In genomic region chr3:95457758-95458157, GRCm38 (mm10) we compare ENCODE assay signal across 26 mouse cellular contexts. TPM values are rescaled to one million over a fixed set of nuclear protein-coding genes. Genes with fewer than 3 reads are reported as not detected.
A peak's percentile ranks its signal among the peaks of the same experiment; 100 is the strongest.
DNase-seq lines count a peak whose midpoint lies in the region; ATAC-seq lines count a peak whose summit lies in the region.
"Had no signal": no experiment of that assay in that cellular context is flagged by ENCODE, and none has a peak within 500 bp of the region (broad histone marks: within the 10 kb centered on the region; RNA-seq: fewer than 3 reads in every experiment).

No protein-coding gene starts in this region.

- ATAC-seq in liver, embryonic 15.5 days (ENCODE audit: insufficient read depth), result no peak
- ATAC-seq in liver, embryonic 11.5 days (replicated peaks; ENCODE audit: low FRiP score), result no peak
- ATAC-seq in megakaryocyte progenitor cell, adult 5-6 weeks (replicated peaks; ENCODE audit: poor library complexity), result peak; percentile 39
- ATAC-seq in cerebellum, adult (ENCODE audit: insufficient number of reproducible peaks, low FRiP score, low TSS enrichment), result no peak
- ATAC-seq: activated CD4-positive, CD25-positive, alpha-beta regulatory T cell, adult 4 months; hindbrain, embryonic 16.5 days; midbrain, embryonic 16.5 days; Patski had no signal

- H3K27ac ChIP-seq in liver, embryonic 15.5 days (replicated peaks), result peak overlapping the region; percentile 14; the same call in 1 of the 2 replicates
- no peak overlapping the region for H3K27ac ChIP-seq in liver, embryonic 11.5 days (ENCODE audit: low read depth, low read length)
- peak overlapping the region; percentile 86 for H3K27ac ChIP-seq in brown adipose tissue, adult 24 weeks (replicated peaks; ENCODE audit: low read depth, low read length)
- H3K27ac ChIP-seq: forebrain, embryonic 12.5 days; limb, embryonic 13.5 days had no signal

- DNase-seq in heart, adult 8-10 months (ENCODE audit: low spot score), result peak; percentile 43
- no peak for DNase-seq in heart, postnatal 14 days
- DNase-seq in liver, embryonic 11.5 days (ENCODE audit: low spot score), result no peak
- DNase-seq in gastrocnemius, postnatal 4 days (ENCODE audit: low spot score in 2 of 2), result no peak
- DNase-seq: adrenal gland, postnatal 25 days; cerebellum, postnatal 14 days; gastrocnemius, postnatal 25 days; heart, postnatal 4 days; kidney, adult 11 months; right cerebral cortex, adult 18-20 months; spleen, adult 18-20 months; thymus, adult 18-20 months had no signal

- H3K4me1 ChIP-seq in liver, embryonic 15.5 days (replicated peaks), result peaks cover 17% of the 10 kb centered on the region
- peaks cover 4% of the 10 kb centered on the region; the same call in 1 of the 2 replicates for H3K4me1 ChIP-seq in liver, embryonic 11.5 days (replicated peaks; ENCODE audit: control insufficient read depth, insufficient read depth, low read length)
- H3K4me1 ChIP-seq in brown adipose tissue, adult 24 weeks (ENCODE audit: control insufficient read depth, insufficient read depth, insufficient read length, low read length), result peaks cover 16% of the 10 kb centered on the region
- H3K4me1 ChIP-seq: forebrain, embryonic 12.5 days; limb, embryonic 13.5 days had no signal

- no peaks in the 10 kb centered on the region for H3K27me3 ChIP-seq in liver, embryonic 15.5 days
- no peaks in the 10 kb centered on the region for H3K27me3 ChIP-seq in liver, embryonic 11.5 days (replicated peaks; ENCODE audit: control insufficient read depth, insufficient read depth, low read length)
- H3K27me3 ChIP-seq: forebrain, embryonic 12.5 days; limb, embryonic 13.5 days; megakaryocyte, embryonic 14.5 days; Patski had no signal

- no peak overlapping the region for H3K9ac ChIP-seq in liver, embryonic 15.5 days
- H3K9ac ChIP-seq in liver, embryonic 11.5 days (ENCODE audit: low read depth, low read length), result no peak overlapping the region
- H3K9ac ChIP-seq: forebrain, embryonic 12.5 days; limb, embryonic 13.5 days had no signal

- WGBS in liver, embryonic 15.5 days (ENCODE audit: insufficient replicate concordance), result 53% methylated on average over 3 of the region's 3 CpGs
- WGBS in liver, embryonic 11.5 days, result 51% methylated on average over 3 of the region's 3 CpGs

- peaks cover 49% of the 10 kb centered on the region for H3K36me3 ChIP-seq in liver, embryonic 15.5 days (replicated peaks)
- peaks cover 6% of the 10 kb centered on the region for H3K36me3 ChIP-seq in liver, embryonic 11.5 days (ENCODE audit: control insufficient read depth, insufficient read depth, low read length)

- no peaks in the 10 kb centered on the region for H3K9me3 ChIP-seq in liver, embryonic 15.5 days (replicated peaks)
- no peaks in the 10 kb centered on the region for H3K9me3 ChIP-seq in liver, embryonic 11.5 days (ENCODE audit: control insufficient read depth, low read length)
- H3K9me3 ChIP-seq: forebrain, embryonic 12.5 days; limb, embryonic 13.5 days; megakaryocyte, embryonic 14.5 days had no signal

- no peak overlapping the region for H3K4me2 ChIP-seq in liver, embryonic 15.5 days
- H3K4me2 ChIP-seq in liver, embryonic 11.5 days, result no peak overlapping the region
- H3K4me2 ChIP-seq: forebrain, embryonic 12.5 days; limb, embryonic 13.5 days had no signal

- intact Hi-C loops in heart, postnatal 14 days (cut with DNase I), result no loop called here

- H3K4me3 ChIP-seq in liver, embryonic 15.5 days (replicated peaks), result no peak overlapping the region
- H3K4me3 ChIP-seq in liver, embryonic 11.5 days (ENCODE audit: low read depth, low read length), result no peak overlapping the region
- no peak overlapping the region for H3K4me3 ChIP-seq in brown adipose tissue, adult 24 weeks (ENCODE audit: insufficient read depth, low read depth, low read length)
- H3K4me3 ChIP-seq: forebrain, embryonic 12.5 days; limb, embryonic 13.5 days; megakaryocyte, embryonic 14.5 days had no signal

RNA-seq across cellular contexts. Expression of gene Arnt, which starts 23.6 kb away (rescaled TPM):
- 10 to 100 TPM; 36.9 to 39.9 (median 39.1) TPM for total RNA-seq in heart, adult 8-10 months (2022)
- 10 to 100 TPM; 45.0 to 48.6 TPM for total RNA-seq in heart, postnatal 14 days (2021)
- 15.4 and 16.4 TPM in 2 replicates for polyA plus RNA-seq in liver, embryonic 15.5 days (2015; fragmentation: Nextera tagmentation; extraction: Ambion mirVana)
- 26.5 and 29.8 TPM in 2 replicates for polyA plus RNA-seq in liver, embryonic 11.5 days (2014; fragmentation: Nextera tagmentation; extraction: Ambion mirVana)
- 17.2 and 18.4 TPM in 2 replicates for polyA plus RNA-seq in brown adipose tissue, adult 24 weeks (2012; ENCODE audit: insufficient read depth, insufficient read length, missing spikeins)
- total RNA-seq in megakaryocyte progenitor cell, adult 5-6 weeks (2015), result 19.3 and 23.6 TPM in 2 replicates
- 14.7 and 21.4 TPM in 2 replicates for total RNA-seq in megakaryocyte progenitor cell, adult 5-6 weeks (2017)
- total RNA-seq in gastrocnemius, postnatal 4 days (2021), result 10 to 100 TPM; 59.6 to 72.8 TPM

RNA-seq across cellular contexts. Expression of gene Ctsk, which starts 41.3 kb away (rescaled TPM):
- total RNA-seq in heart, adult 8-10 months (2022), result 1 to 10 TPM; 5.3 to 7.9 (median 6.6) TPM
- total RNA-seq in heart, postnatal 14 days (2021), result 10 to 100 TPM; 13.6 to 14.3 TPM
- 1.3 and 1.8 TPM in 2 replicates for polyA plus RNA-seq in liver, embryonic 15.5 days (2015; fragmentation: Nextera tagmentation; extraction: Ambion mirVana)
- polyA plus RNA-seq in liver, embryonic 11.5 days (2014; fragmentation: Nextera tagmentation; extraction: Ambion mirVana), result 1.7 and 1.8 TPM in 2 replicates
- polyA plus RNA-seq in brown adipose tissue, adult 24 weeks (2012; ENCODE audit: insufficient read depth, insufficient read length, missing spikeins), result 7.5 and 12.3 TPM in 2 replicates
- 0.17 and 0.49 TPM in 2 replicates for total RNA-seq in megakaryocyte progenitor cell, adult 5-6 weeks (2015)
- total RNA-seq in megakaryocyte progenitor cell, adult 5-6 weeks (2017), result not detected in 2 replicates
- total RNA-seq in gastrocnemius, postnatal 4 days (2021), result 10 to 100 TPM; 49.1 to 52.4 TPM
- polyA plus RNA-seq: activated CD4-positive, CD25-positive, alpha-beta regulatory T cell, adult 4 months had no signal

RNA-seq across cellular contexts. Expression of gene 4930558C23Rik, which starts 55.1 kb away (rescaled TPM):
- not detected for total RNA-seq in heart, adult 8-10 months (2022)
- total RNA-seq in heart, postnatal 14 days (2021), result not detected
- not detected in 2 replicates for polyA plus RNA-seq in liver, embryonic 15.5 days (2015; fragmentation: Nextera tagmentation; extraction: Ambion mirVana)
- polyA plus RNA-seq in liver, embryonic 11.5 days (2014; fragmentation: Nextera tagmentation; extraction: Ambion mirVana), result not detected in 2 replicates
- not detected in 2 replicates for polyA plus RNA-seq in brown adipose tissue, adult 24 weeks (2012; ENCODE audit: insufficient read depth, insufficient read length, missing spikeins)
- total RNA-seq in megakaryocyte progenitor cell, adult 5-6 weeks (2015), result not detected in 2 replicates
- not detected in 2 replicates for total RNA-seq in megakaryocyte progenitor cell, adult 5-6 weeks (2017)
- total RNA-seq in gastrocnemius, postnatal 4 days (2021), result not detected
- total RNA-seq: adrenal gland, postnatal 25 days; gastrocnemius, postnatal 25 days; heart, postnatal 4 days; layer of hippocampus, postnatal 10 days had no signal
- polyA plus RNA-seq: activated CD4-positive, CD25-positive, alpha-beta regulatory T cell, adult 4 months; forebrain, embryonic 12.5 days; frontal cortex, adult 2 months; hindbrain, embryonic 16.5 days; midbrain, embryonic 16.5 days; Patski; stomach, embryonic 14.5 days had no signal

Comparison
In these comparisons a context has a peak if more than half of its experiments do, and no peak if none do; other contexts are left out.
1. RNA of gene Ctsk, which starts 41.3 kb away (total RNA-seq): 49.1 to 52.4 TPM in gastrocnemius, postnatal 4 days, 13.6 to 14.3 TPM in heart, postnatal 14 days and 5.3 to 7.9 TPM in heart, adult 8-10 months; 0.17 to 0.49 TPM in megakaryocyte progenitor cell, adult 5-6 weeks; every median in the first group is over 4 times any median in the second.